Mouse (Mus musculus) kidney, embryonic 15.5 days (tissue): Measurements from ENCODE around the gene Sun1. TPM values are rescaled to one million over a fixed set of nuclear protein-coding genes. Genes with fewer than 3 reads are reported as not detected.
A peak's percentile ranks its signal among the peaks of the same experiment; 100 is the strongest.

Experiments used
- ATAC-seq: fragments of 200-750 bp; cut with Nextera tagmentation; replicated peaks from 2 replicates; pipeline ENCODE4 v1.8.0; 2017; ENCODE audit warnings: moderate TSS enrichment; ENCODE audit not compliant: low FRiP score
- H3K27ac ChIP-seq: fragments of 300-500 bp; sonication (generic); 2 replicates; pipeline ENCODE4 v1.5.1; 2015; ENCODE audit warnings: mild to moderate bottlenecking, inconsistent platforms
- H3K27me3 ChIP-seq: fragments of 300-500 bp; sonication (generic); 2 replicates; pipeline ENCODE4 v1.6.1; 2015; ENCODE audit warnings: inconsistent platforms
- H3K36me3 ChIP-seq: fragments of 300-500 bp; sonication (generic); 2 replicates; pipeline ENCODE4 v1.6.1; 2015; ENCODE audit warnings: inconsistent platforms
- H3K4me1 ChIP-seq: fragments of 300-500 bp; sonication (generic); 2 replicates; pipeline ENCODE4 v1.6.1; 2015; ENCODE audit warnings: inconsistent platforms
- H3K4me2 ChIP-seq: fragments of 300-500 bp; sonication (generic); 2 replicates; pipeline ENCODE4 v1.6.1; 2015; ENCODE audit warnings: moderate library complexity, mild to moderate bottlenecking, inconsistent platforms
- H3K4me3 ChIP-seq: fragments of 300-500 bp; sonication (generic); replicated peaks from 2 replicates; pipeline ENCODE4 v1.5.1; 2015; ENCODE audit warnings: mild to moderate bottlenecking, inconsistent platforms
- H3K9ac ChIP-seq: fragments of 300-500 bp; sonication (generic); 2 replicates; pipeline ENCODE4 v1.6.1; 2015; ENCODE audit warnings: mild to moderate bottlenecking, inconsistent platforms
- H3K9me3 ChIP-seq: fragments of 300-500 bp; sonication (generic); replicated peaks from 2 replicates; pipeline ENCODE4 v1.6.1; 2016; ENCODE audit warnings: inconsistent platforms
- WGBS: fragments of 180-500 bp; shearing (Covaris S2); methylation state at CpG from one replicate; pipeline ENCODE4 v1.1.7; 2015; ENCODE audit warnings: mixed read lengths; 5-methylcytosine and 5-hydroxymethylcytosine counted together
- polyA plus RNA-seq: library from polyadenylated mRNA; unstranded; fragments of >200 nt; fragmentation: Nextera tagmentation; extraction: Ambion mirVana; gene quantifications from 2 replicates; pipeline ENCODE4 v1.2.1, GENCODE M21; 2015

The Sun1 gene
- polyA plus RNA-seq, 1 experiment from 2014 or later: 57.3 TPM

DNA sequence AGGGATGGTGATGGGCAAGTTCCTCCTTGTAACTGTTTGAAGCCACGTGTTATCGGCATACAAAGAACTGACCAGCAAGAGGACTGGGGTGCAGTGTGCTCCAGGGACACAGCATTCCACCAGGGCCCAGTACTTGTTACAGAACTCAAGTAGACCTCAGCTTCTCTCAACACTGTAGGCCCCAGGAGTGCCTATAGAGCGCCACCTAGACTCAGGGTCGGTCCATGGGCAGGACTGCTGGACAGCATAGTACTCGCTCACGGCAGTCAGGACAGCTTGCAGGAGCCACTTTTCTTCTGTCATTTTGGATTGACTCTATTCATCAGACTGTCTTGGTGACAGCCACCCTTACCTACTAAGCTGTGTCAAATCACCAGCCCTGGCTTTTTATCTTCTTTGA is 54.5 kb downstream of the Sun1 start:
- Histone ChIP-seq H3K9ac (no peak overlapping the region), H3K9me3 (no peaks in the 10 kb centered on the region), H3K36me3 (peaks cover 29% of the 10 kb centered on the region), H3K27ac (no peak overlapping the region), H3K4me2 (no peak overlapping the region), H3K27me3 (no peaks in the 10 kb centered on the region), H3K4me1 (peaks cover 49% of the 10 kb centered on the region), H3K4me3 (no peak overlapping the region)
- ATAC-seq: no peak
- 86% methylated on average over 6 of the region's 6 CpGs for WGBS

DNA sequence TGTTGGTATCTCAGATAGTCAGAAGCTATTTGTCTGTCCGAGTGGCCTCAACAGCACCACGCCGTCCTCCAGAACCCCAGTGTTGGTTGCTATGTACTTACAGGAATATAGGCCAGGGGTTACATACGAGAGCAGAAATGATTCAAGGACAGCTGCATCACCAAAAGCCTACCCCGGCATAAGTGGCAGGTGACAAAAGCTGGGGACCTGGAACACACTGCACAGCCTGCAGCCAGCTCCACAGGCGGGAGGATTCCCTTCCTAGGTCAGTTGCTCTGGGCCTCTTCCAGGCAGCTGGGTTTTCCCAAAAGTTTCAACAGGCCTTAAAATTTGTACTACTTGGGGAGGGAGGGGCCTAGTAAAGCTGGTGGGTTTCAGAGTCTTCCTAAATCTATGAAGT is 55.3 kb downstream of the Sun1 start:
- Histone ChIP-seq H3K9ac (no peak overlapping the region), H3K4me2 (no peak overlapping the region), H3K4me3 (no peak overlapping the region), H3K4me1 (peaks cover 49% of the 10 kb centered on the region), H3K27me3 (no peaks in the 10 kb centered on the region), H3K36me3 (peaks cover 29% of the 10 kb centered on the region), H3K27ac (no peak overlapping the region), H3K9me3 (no peaks in the 10 kb centered on the region)
- WGBS: 89% methylated on average over 6 of the region's 6 CpGs
- no peak for ATAC-seq

DNA sequence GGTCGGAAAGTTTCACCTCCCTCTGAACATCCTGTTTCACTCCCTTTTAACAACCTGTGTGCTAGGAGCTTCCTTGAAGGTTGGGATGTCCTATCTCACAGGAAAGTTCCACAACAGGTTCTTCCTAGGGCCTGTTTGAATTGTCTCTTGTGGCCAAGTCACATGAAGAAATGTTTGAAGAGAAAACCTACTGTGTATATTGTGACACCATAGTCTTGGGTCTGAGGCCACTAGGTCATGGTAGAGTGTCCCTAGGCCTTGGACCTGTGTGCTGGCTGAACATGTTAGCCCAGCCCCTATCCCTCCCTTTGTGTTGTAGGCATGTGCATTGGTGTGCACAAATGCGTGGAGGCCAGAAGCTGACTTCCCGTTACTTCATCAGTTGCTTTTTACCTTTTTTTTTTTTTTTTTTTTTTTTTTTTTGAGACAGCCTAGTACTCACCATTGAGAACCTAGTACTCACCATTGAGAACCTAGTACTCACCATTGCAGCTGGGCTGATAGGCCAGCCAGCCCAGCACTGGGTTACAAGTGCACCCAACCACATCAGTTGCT is 55.9 kb downstream of the Sun1 start:
- WGBS: 56% methylated on average over 3 of the region's 3 CpGs
- Histone ChIP-seq H3K27ac (no peak overlapping the region), H3K4me1 (peaks cover 47% of the 10 kb centered on the region), H3K9ac (no peak overlapping the region), H3K36me3 (peaks cover 33% of the 10 kb centered on the region), H3K9me3 (no peaks in the 10 kb centered on the region), H3K4me3 (no peak overlapping the region), H3K27me3 (no peaks in the 10 kb centered on the region), H3K4me2 (no peak overlapping the region)
- ATAC-seq: no peak

DNA sequence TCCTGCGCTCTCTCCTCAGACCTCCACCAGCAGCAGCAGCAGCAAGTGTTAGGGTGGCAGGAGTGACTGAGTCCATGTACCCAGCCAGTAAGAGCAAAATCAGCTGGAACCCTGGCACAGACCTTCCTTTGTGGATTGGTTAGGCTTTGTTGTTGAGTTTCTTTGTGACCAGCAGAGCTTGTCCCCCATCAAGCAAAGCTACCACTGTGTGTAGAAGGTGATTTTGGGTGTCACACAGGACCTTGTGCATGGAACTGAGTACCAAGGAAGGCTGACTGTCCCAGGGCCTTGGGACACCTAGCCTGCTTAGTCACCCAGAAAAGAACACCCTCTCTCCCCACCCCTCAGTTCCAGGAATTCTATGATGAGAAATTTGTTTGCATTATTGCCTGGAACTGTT is 56.8 kb downstream of the Sun1 start:
- peaks cover 43% of the 10 kb centered on the region for H3K36me3 ChIP-seq
- 95% methylated on average over 1 of the region's 1 CpGs for WGBS
- H3K4me2 ChIP-seq: no peak overlapping the region
- no peaks in the 10 kb centered on the region for H3K27me3 ChIP-seq
- H3K9ac ChIP-seq: no peak overlapping the region
- H3K27ac ChIP-seq: no peak overlapping the region
- H3K4me1 ChIP-seq: peaks cover 42% of the 10 kb centered on the region
- ATAC-seq: no peak
- no peak overlapping the region for H3K4me3 ChIP-seq
- H3K9me3 ChIP-seq: no peaks in the 10 kb centered on the region

DNA sequence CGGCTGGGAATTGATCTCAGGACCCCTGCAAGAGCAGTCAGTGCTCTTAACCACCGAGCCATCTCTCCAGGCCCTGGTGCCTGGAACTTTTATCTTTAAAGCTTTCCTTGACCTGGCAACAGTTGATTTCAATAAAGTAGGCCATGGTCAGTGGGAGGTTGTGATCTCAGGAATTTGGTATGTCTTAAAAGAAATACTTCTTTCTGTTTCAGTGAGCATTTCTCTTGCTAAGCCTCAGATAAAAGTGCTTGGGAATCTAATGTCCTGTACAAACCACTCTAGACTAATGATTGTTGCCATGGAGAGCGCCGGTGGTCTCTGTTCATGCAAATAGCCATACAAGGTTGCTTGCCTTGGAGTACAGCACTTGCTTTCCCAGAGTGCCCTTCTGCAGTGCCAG is 57.4 kb downstream of the Sun1 start:
- Histone ChIP-seq H3K9me3 (no peaks in the 10 kb centered on the region), H3K27ac (no peak overlapping the region), H3K4me2 (no peak overlapping the region), H3K4me1 (peaks cover 42% of the 10 kb centered on the region), H3K27me3 (no peaks in the 10 kb centered on the region), H3K4me3 (no peak overlapping the region), H3K9ac (no peak overlapping the region), H3K36me3 (peaks cover 49% of the 10 kb centered on the region)
- WGBS: 82% methylated on average over 4 of the region's 4 CpGs
- no peak for ATAC-seq

DNA sequence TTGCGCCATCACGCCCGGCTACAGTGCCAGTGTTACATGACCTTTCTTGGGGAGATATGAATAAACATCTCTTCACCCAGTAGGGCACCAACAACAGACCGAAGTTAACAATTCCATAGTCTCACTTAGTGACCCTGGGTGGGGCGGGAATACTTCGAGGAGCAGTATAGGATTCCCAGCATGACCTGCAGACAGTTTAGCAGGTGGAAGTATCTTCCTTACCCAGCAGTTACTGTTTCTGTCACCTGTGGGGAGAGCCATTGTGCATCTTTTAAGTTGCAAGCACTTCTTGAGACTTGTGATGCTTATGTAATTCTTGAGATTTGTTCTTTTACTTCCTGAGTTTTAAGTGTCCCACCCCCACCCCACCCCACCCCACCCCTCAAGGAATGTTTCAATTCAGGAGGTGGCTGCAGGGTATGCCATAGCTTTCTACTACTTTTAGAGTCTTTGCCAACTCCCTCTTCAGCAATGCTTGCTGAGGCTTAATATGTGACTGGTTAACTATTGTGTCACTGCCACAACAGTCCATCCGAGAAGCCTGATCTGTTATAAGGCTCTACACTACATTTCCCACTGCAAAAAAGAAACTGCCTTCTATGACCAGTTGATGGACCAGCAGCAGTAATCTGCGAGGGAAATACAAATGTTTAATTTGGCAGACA is 58.1 kb downstream of the Sun1 start:
- no peak for ATAC-seq
- no peak overlapping the region for H3K27ac ChIP-seq
- 88% methylated on average over 8 of the region's 8 CpGs for WGBS
- no peak overlapping the region for H3K4me2 ChIP-seq
- H3K9ac ChIP-seq: no peak overlapping the region
- peaks cover 37% of the 10 kb centered on the region for H3K4me1 ChIP-seq
- H3K4me3 ChIP-seq: no peak overlapping the region
- no peaks in the 10 kb centered on the region for H3K9me3 ChIP-seq
- H3K36me3 ChIP-seq: peaks cover 56% of the 10 kb centered on the region
- H3K27me3 ChIP-seq: no peaks in the 10 kb centered on the region

DNA sequence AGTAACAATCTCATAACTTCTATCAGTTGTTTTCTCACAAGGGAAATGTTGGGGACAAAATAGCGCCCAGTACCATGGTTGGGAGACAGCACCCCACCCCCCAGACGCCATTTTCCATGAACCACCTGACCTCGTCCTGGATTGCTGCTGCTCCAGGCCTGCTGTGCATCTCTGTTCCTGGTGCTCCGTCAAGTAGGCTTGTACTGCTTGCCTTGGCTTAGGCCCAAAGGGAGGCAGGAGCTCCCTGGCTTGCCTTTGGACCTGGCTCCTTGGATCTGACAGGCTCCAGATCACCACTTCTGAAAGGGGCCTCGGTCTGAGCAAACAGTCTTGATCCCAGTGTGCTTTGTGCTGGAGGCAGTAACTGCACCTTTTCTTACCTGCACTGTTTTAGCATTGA is 59.4 kb downstream of the Sun1 start:
- no peaks in the 10 kb centered on the region for H3K9me3 ChIP-seq
- H3K9ac ChIP-seq: no peak overlapping the region
- no peak overlapping the region for H3K27ac ChIP-seq
- ATAC-seq: no peak
- WGBS: 72% methylated on average over 5 of the region's 5 CpGs
- H3K4me3 ChIP-seq: no peak overlapping the region
- H3K4me2 ChIP-seq: no peak overlapping the region
- no peaks in the 10 kb centered on the region for H3K27me3 ChIP-seq
- peaks cover 23% of the 10 kb centered on the region for H3K4me1 ChIP-seq
- peaks cover 69% of the 10 kb centered on the region for H3K36me3 ChIP-seq

DNA sequence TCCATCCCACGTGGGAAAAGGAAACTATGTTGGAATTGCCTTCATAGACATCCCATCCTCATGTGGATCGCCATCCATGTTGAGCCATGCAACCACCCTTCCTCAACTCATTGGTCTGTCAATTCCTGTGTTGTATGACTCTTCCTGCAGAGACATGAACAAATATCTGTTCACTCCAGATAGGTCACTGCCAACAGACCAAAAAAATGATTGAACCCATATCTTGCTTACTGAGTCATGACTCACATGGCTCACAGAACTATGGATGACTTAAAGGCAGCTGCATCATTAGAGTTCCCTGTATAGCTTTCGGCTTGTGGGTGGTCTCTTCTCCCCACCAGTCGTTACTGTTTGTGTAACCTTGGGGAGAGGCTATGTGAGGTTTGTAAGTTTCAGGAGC is 61.0 kb downstream of the Sun1 start:
- Histone ChIP-seq H3K27ac (no peak overlapping the region), H3K4me1 (peaks cover 10% of the 10 kb centered on the region)
- 89% methylated on average over 4 of the region's 4 CpGs for WGBS

DNA sequence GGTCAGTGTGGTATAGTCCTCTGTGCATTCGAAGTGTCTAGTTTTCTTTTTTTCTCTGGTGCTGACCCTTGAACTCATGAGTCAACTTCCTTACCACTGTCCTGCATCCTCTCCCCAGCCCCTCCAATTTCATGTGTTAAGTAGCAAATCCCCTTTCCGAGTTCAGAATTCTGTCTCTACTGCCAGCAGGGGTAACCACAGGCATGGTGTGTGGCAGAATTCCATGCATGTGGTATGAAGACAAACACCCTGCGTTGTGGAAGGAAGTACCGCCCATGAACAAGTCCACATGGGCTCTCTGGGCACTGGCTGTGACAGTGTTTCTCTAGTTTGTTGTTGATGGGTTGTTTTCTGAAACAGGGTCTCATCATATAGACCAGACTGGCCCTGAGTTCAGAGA is 67.2 kb downstream of the Sun1 start:
- Histone ChIP-seq H3K4me3 (no peak overlapping the region), H3K36me3 (peaks cover 67% of the 10 kb centered on the region), H3K9ac (no peak overlapping the region), H3K9me3 (no peaks in the 10 kb centered on the region), H3K4me2 (no peak overlapping the region), H3K27me3 (no peaks in the 10 kb centered on the region), H3K4me1 (peaks cover 13% of the 10 kb centered on the region), H3K27ac (no peak overlapping the region)
- 87% methylated on average over 4 of the region's 4 CpGs for WGBS
- no peak for ATAC-seq

More for the DNA sequence above, 61.0 kb downstream of the Sun1 start:
- no peaks in the 10 kb centered on the region for H3K27me3 ChIP-seq
- H3K36me3 ChIP-seq: peaks cover 85% of the 10 kb centered on the region
- ATAC-seq: no peak
- H3K4me2 ChIP-seq: no peak overlapping the region
- H3K4me3 ChIP-seq: no peak overlapping the region
- H3K9ac ChIP-seq: no peak overlapping the region
- no peaks in the 10 kb centered on the region for H3K9me3 ChIP-seq

DNA sequence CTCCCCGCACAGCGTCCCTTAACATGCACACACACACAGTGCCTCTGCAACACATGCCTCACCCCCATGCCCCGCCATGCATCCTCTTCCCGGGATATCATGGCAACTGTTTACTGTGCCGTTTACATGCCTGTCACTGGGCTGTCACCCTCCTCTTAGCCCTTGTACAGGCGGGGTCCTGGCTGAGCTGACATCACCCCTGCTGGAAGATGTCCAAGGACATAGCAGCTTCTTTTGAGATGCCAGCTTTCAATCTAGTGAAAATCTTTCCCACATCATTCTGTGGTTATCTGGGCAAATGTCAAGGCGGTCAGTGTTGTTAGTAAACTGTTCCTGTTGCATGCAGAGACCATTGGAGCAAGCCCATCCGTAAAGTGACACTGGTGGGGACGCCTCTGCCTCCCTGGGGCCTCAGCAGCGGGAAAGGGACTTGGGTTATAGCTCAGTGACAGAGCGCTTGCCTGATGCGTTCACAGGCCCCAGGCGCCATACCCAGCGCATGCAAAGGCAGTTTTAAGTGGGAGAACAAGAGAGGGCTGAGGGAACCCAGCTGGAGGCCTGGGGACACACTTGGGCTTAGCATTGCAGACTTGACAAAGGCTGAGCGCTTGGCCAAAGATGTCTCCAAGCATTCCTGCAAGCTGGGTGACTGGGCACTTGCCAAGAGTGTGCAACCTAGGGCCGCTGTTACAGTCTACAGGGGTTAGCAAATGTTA is 70.5 kb downstream of the Sun1 start:
- H3K27ac ChIP-seq: peak overlapping the region; percentile 54
- no peaks in the 10 kb centered on the region for H3K9me3 ChIP-seq
- H3K4me2 ChIP-seq: no peak overlapping the region
- peaks cover 14% of the 10 kb centered on the region for H3K4me1 ChIP-seq
- peaks cover 34% of the 10 kb centered on the region for H3K36me3 ChIP-seq
- WGBS: 57% methylated on average over 16 of the region's 16 CpGs
- H3K9ac ChIP-seq: no peak overlapping the region
- no peak overlapping the region for H3K4me3 ChIP-seq
- no peaks in the 10 kb centered on the region for H3K27me3 ChIP-seq
- peak; percentile 10; the same call in 1 of the 2 replicates for ATAC-seq

DNA sequence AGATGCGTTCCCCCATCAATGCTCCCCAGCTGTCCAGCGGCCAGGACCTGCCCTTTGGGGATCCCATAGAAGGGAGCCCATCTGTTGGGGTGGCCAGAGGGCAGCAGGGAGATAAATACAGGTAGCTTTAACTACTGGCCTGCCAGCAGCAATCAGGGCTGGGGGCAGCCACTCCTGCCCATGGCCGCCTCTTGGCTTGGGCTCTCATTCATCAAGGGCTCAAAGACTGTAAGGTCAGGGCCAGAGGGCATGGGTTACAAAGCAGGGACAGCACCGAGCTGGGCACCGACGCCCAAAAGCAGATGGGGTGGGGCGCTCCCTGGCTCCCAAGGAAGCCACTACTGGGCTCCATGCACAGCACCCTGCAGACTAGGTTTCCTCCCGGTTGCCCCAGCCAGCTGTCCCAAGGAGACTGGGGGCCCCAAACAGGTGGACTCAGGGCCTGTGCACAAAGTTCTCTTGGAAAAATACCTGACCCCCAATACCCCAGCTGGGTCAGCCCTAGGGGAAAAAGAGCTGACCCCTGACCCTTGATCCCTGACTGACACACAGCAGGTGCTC is 71.6 kb downstream of the Sun1 start:
- 39% methylated on average over 8 of the region's 8 CpGs for WGBS
- no peaks in the 10 kb centered on the region for H3K27me3 ChIP-seq
- no peak for ATAC-seq
- H3K9ac ChIP-seq: no peak overlapping the region
- H3K4me3 ChIP-seq: no peak overlapping the region
- no peaks in the 10 kb centered on the region for H3K9me3 ChIP-seq
- H3K4me2 ChIP-seq: no peak overlapping the region
- no peak overlapping the region for H3K27ac ChIP-seq
- H3K36me3 ChIP-seq: peaks cover 23% of the 10 kb centered on the region
- H3K4me1 ChIP-seq: peaks cover 14% of the 10 kb centered on the region

DNA sequence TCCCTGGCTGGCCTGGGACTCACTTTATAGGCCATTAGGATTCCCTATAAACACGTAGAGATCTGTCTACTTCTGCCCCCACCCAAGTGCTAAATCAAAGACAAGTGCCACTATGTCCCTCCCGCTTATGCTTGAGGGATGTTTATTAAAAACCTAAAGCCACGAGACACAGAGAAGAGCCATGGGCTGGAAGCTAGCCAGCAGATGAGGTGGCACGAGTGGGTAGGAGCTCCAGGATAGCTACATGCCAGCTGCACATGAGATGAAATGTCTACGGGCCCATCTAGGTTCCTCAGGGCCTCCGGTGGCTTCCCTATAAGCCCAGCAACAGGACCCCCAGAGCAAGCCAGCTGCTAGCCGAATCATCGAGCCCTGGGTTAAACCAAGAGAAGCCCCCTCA is 76.8 kb downstream of the Sun1 start:
- Histone ChIP-seq H3K4me1 (peaks cover 13% of the 10 kb centered on the region), H3K36me3 (no peaks in the 10 kb centered on the region), H3K9me3 (no peaks in the 10 kb centered on the region), H3K4me3 (no peak overlapping the region), H3K27ac (no peak overlapping the region), H3K9ac (no peak overlapping the region), H3K27me3 (no peaks in the 10 kb centered on the region), H3K4me2 (no peak overlapping the region)
- 71% methylated on average over 8 of the region's 8 CpGs for WGBS
- ATAC-seq: no peak
